Mouse (Mus musculus): Measurements from ENCODE around the gene Gm11992. TPM values are rescaled to one million over a fixed set of nuclear protein-coding genes. Genes with fewer than 3 reads are reported as not detected.
A peak's percentile ranks its signal among the peaks of the same experiment; 100 is the strongest.

Gene Gm11992
- polyA plus RNA-seq (2014; fragmentation: Nextera tagmentation; extraction: Ambion mirVana), result 0.13 and 0.27 TPM in 2 replicates

DNA sequence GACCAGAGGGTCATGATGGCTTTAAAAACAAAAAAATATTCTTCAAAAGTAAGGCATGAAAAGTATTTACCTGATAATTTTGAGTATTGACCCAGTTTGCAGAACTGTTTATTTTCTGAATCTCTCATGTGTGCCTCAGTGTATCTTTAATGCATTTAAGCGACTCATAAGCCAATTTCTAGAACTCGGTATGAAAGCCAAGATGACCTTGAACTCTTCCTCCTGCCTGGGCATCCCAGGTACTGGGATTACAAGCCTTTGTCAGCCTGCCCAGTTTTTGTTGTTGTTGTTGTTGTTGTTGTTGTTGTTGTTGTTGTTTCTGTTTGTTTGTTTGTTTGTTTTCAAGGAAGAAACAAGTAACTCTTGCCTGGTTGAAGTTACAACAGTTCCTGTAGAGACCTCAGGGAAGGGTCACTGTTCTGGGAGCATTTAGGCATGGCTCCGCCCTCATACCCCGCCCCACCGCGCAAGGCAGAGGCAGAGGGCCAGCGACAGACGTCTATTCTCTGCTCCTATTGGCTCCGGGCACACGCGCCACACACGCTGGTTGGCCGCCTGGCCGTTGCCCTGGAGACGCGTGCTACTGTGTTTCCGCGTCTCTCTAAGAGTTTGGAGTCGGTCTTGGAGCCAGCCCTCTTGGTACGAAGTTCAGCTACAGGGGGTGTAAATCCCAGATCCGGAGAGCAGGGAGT, at the start of gene Gm11992:
TSS of gene Gm11992 (plus strand) at position 584 of the 692 bp plus-strand sequence.
- Histone ChIP-seq H3K9ac (ENCODE audit: low read length) (no peak within 1 kb of the TSS), H3K4me2 (ENCODE audit: low read depth, severe bottlenecking) (peak within 1 kb of the TSS; percentile 88), H3K27ac (replicated peaks; ENCODE audit: low read depth, low read length) (no peak within 1 kb of the TSS), H3K9me3 (ENCODE audit: control insufficient read depth, low read length) (no peaks in the 10 kb centered on the region), H3K27me3 (ENCODE audit: control insufficient read depth, insufficient read depth, low read length) (peaks cover 12% of the 10 kb centered on the region; the same call in 1 of the 2 replicates), H3K36me3 (ENCODE audit: control insufficient read depth, insufficient read depth, low read length) (no peaks in the 10 kb centered on the region), H3K4me1 (ENCODE audit: control insufficient read depth, insufficient read depth, low read length) (no peaks in the 10 kb centered on the region), H3K4me3 (ENCODE audit: low read depth, low read length) (peak within 1 kb of the TSS; percentile 35)
- peak; percentile 90 for DNase-seq (ENCODE audit: low spot score)
- peak; percentile 100 for ATAC-seq (ENCODE audit: insufficient number of reproducible peaks, low FRiP score, low TSS enrichment, low read depth)
- WGBS, result 4% methylated on average over 21 of the region's 21 CpGs

DNA sequence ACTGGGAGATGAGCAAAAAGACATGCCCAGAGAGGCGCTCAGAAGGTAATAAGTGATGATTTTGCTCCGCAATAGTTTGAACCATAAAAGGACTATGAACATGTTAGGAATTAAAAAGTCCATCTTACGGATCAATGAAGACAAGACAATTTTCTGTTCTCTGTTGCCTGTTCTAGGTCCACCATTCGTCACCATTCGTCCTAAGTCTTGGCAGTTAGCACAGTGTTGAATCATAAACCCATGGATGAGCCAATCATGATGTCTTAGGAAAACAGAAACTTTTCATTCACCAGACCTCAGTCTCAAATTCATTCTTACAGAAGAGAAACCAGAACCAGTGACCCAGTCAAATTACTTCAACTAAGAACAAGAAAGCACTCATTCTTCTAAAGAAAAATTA, 39.6 kb upstream of the Gm11992 start:
- H3K4me1 ChIP-seq (ENCODE audit: control insufficient read depth, insufficient read depth, low read length), result peaks cover 4% of the 10 kb centered on the region; the same call in 1 of the 2 replicates
- H3K27me3 ChIP-seq (ENCODE audit: control insufficient read depth, insufficient read depth, low read length), result no peaks in the 10 kb centered on the region
- H3K27ac ChIP-seq (replicated peaks; ENCODE audit: low read depth, low read length), result no peak overlapping the region
- H3K36me3 ChIP-seq (ENCODE audit: control insufficient read depth, insufficient read depth, low read length), result peaks cover 16% of the 10 kb centered on the region
- H3K9ac ChIP-seq (ENCODE audit: low read length), result no peak overlapping the region
- no peaks in the 10 kb centered on the region for H3K9me3 ChIP-seq (ENCODE audit: control insufficient read depth, low read length)
- H3K4me3 ChIP-seq (ENCODE audit: low read depth, low read length), result no peak overlapping the region
- DNase-seq (ENCODE audit: low spot score), result no peak
- no peak for ATAC-seq (ENCODE audit: insufficient number of reproducible peaks, low FRiP score, low TSS enrichment, low read depth)
- 95% methylated on average over 5 of the region's 5 CpGs for WGBS
- no peak overlapping the region for H3K4me2 ChIP-seq (ENCODE audit: low read depth, severe bottlenecking)

DNA sequence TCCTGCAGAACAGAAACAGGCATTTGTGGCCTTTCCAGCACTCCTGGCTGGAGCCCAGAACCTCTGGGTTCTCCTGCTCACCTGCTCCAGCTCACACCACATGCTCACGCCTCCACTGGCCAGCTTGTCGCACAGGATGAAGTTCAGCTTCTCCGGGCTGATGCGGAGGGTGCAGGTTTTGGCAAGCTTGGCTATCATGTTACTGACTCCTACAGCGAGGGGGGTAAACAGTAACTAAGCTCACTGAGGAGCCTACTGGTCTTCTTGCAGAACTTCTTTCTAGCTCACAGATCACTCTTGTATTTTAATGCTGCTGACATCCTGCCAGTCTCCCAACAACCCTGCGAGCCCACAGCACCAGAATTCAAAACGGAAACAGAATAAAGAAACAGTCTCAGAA, 38.0 kb upstream of the Gm11992 start:
- Histone ChIP-seq H3K4me2 (ENCODE audit: low read depth, severe bottlenecking) (peak overlapping the region; percentile 45), H3K27ac (replicated peaks; ENCODE audit: low read depth, low read length) (peak overlapping the region; percentile 88), H3K36me3 (ENCODE audit: control insufficient read depth, insufficient read depth, low read length) (peaks cover 3% of the 10 kb centered on the region; the same call in 1 of the 2 replicates), H3K9me3 (ENCODE audit: control insufficient read depth, low read length) (no peaks in the 10 kb centered on the region), H3K9ac (ENCODE audit: low read length) (peak overlapping the region; percentile 94), H3K4me3 (ENCODE audit: low read depth, low read length) (peak overlapping the region; percentile 70), H3K27me3 (ENCODE audit: control insufficient read depth, insufficient read depth, low read length) (no peaks in the 10 kb centered on the region), H3K4me1 (ENCODE audit: control insufficient read depth, insufficient read depth, low read length) (peaks cover 4% of the 10 kb centered on the region; the same call in 1 of the 2 replicates)
- ATAC-seq (ENCODE audit: insufficient number of reproducible peaks, low FRiP score, low TSS enrichment, low read depth) (peak; percentile 59), DNase-seq (ENCODE audit: low spot score) (peak; percentile 68)
- 2% methylated on average over 7 of the region's 7 CpGs for WGBS

DNA sequence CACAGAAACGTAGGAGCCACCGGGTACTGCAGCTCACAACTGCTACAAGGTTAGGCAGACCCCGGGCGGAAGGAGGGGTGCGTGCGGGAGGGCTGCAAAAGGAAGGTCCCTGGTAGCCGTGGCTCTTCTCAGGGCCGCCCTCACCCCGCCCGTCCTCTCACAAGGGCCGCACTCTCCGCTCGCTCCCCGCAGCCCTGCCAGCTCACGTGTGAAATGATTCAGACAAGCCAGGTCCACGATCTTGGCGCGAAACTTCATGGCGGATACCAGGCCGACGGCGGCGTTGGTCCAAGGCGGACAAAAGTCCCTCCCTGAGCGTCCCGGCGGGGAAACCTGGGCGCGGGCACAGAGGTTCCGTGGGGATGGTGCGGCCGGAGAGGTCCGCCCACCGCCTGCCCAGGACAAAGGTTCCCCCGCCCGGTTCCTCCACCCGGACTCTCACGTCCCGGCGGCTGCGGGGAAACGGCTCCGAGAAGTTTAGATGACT, 37.5 kb upstream of the Gm11992 start, which contains the start of gene Hus1:
TSS of gene Hus1 (minus strand) at position 339 of the 487 bp plus-strand sequence.
- H3K27ac ChIP-seq (replicated peaks; ENCODE audit: low read depth, low read length), result peak within 1 kb of the TSS; percentile 88

DNA sequence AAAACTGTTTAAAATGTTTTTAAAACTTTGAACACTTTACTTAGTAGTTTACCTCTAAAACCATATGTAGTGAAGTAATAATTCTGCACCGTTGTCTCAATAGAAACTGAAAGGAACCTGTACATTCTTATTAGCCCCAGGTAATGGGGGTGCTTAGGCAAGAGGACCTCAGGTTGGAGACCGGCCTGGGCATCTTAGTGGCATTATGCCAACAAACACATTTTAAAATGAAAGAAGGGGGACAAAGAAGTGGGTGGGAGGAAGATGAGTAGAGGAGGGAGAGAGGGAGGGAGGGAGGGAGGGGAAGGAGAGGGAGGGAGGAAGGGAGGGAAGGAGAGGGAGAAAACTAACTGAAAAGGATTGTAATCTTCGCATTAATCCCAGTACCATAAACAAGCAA, 37.0 kb upstream of the Gm11992 start:
- 0 out of 2 replicates have a peak, but pooled peaks have one; percentile 28 for ATAC-seq (ENCODE audit: insufficient number of reproducible peaks, low FRiP score, low TSS enrichment, low read depth)
- peak overlapping the region; percentile 45 for H3K4me2 ChIP-seq (ENCODE audit: low read depth, severe bottlenecking)
- peaks cover 4% of the 10 kb centered on the region; the same call in 1 of the 2 replicates for H3K4me1 ChIP-seq (ENCODE audit: control insufficient read depth, insufficient read depth, low read length)
- H3K27me3 ChIP-seq (ENCODE audit: control insufficient read depth, insufficient read depth, low read length), result no peaks in the 10 kb centered on the region
- WGBS, result 6% methylated on average over 3 of the region's 3 CpGs
- H3K9ac ChIP-seq (ENCODE audit: low read length), result peak overlapping the region; percentile 94
- H3K36me3 ChIP-seq (ENCODE audit: control insufficient read depth, insufficient read depth, low read length), result no peaks in the 10 kb centered on the region
- no peak for DNase-seq (ENCODE audit: low spot score)
- H3K4me3 ChIP-seq (ENCODE audit: low read depth, low read length), result peak overlapping the region; percentile 70
- H3K27ac ChIP-seq (replicated peaks; ENCODE audit: low read depth, low read length), result peak overlapping the region; percentile 88
- H3K9me3 ChIP-seq (ENCODE audit: control insufficient read depth, low read length), result no peaks in the 10 kb centered on the region

More for the DNA sequence above, 37.5 kb upstream of the Gm11992 start, which contains the start of gene Hus1:
- H3K36me3 ChIP-seq (ENCODE audit: control insufficient read depth, insufficient read depth, low read length), result no peaks in the 10 kb centered on the region
- no peaks in the 10 kb centered on the region for H3K9me3 ChIP-seq (ENCODE audit: control insufficient read depth, low read length)
- H3K4me1 ChIP-seq (ENCODE audit: control insufficient read depth, insufficient read depth, low read length), result peaks cover 4% of the 10 kb centered on the region; the same call in 1 of the 2 replicates
- WGBS, result under 1% methylated on average over 43 of the region's 43 CpGs
- ATAC-seq (ENCODE audit: insufficient number of reproducible peaks, low FRiP score, low TSS enrichment, low read depth) (peak; percentile 93), DNase-seq (ENCODE audit: low spot score) (peak; percentile 92)
- H3K4me3 ChIP-seq (ENCODE audit: low read depth, low read length), result peak within 1 kb of the TSS; percentile 70
- peak within 1 kb of the TSS; percentile 45 for H3K4me2 ChIP-seq (ENCODE audit: low read depth, severe bottlenecking)
- peak within 1 kb of the TSS; percentile 94 for H3K9ac ChIP-seq (ENCODE audit: low read length)
- H3K27me3 ChIP-seq (ENCODE audit: control insufficient read depth, insufficient read depth, low read length), result no peaks in the 10 kb centered on the region

DNA sequence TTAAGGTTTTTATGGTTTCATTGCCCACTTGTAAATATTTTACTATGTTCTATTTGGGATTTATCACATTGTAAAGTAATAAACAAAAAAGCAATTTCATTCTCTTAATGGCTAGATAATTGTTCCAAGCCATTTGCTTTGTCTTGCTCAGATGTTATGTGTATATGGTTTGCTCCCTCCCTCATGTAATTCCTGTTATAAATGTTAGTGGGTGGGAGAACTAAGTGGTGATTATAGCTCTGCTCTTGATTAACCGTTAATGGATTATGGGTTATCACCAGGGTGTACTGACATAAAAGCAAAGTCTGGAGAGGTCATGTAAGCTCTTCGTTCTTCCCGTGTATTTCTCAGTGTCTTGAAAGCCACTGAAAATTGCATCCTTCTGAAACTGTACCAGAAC, 33.7 kb upstream of the Gm11992 start:
- no peak overlapping the region for H3K4me3 ChIP-seq (ENCODE audit: low read depth, low read length)
- DNase-seq (ENCODE audit: low spot score), result no peak
- no peak overlapping the region for H3K9ac ChIP-seq (ENCODE audit: low read length)
- no peaks in the 10 kb centered on the region for H3K9me3 ChIP-seq (ENCODE audit: control insufficient read depth, low read length)
- no peaks in the 10 kb centered on the region for H3K36me3 ChIP-seq (ENCODE audit: control insufficient read depth, insufficient read depth, low read length)
- peaks cover 2% of the 10 kb centered on the region; the same call in 1 of the 2 replicates for H3K4me1 ChIP-seq (ENCODE audit: control insufficient read depth, insufficient read depth, low read length)
- ATAC-seq (ENCODE audit: insufficient number of reproducible peaks, low FRiP score, low TSS enrichment, low read depth), result no peak
- no peak overlapping the region for H3K27ac ChIP-seq (replicated peaks; ENCODE audit: low read depth, low read length)
- 56% methylated on average over 3 of the region's 3 CpGs for WGBS
- no peak overlapping the region for H3K4me2 ChIP-seq (ENCODE audit: low read depth, severe bottlenecking)
- no peaks in the 10 kb centered on the region for H3K27me3 ChIP-seq (ENCODE audit: control insufficient read depth, insufficient read depth, low read length)

DNA sequence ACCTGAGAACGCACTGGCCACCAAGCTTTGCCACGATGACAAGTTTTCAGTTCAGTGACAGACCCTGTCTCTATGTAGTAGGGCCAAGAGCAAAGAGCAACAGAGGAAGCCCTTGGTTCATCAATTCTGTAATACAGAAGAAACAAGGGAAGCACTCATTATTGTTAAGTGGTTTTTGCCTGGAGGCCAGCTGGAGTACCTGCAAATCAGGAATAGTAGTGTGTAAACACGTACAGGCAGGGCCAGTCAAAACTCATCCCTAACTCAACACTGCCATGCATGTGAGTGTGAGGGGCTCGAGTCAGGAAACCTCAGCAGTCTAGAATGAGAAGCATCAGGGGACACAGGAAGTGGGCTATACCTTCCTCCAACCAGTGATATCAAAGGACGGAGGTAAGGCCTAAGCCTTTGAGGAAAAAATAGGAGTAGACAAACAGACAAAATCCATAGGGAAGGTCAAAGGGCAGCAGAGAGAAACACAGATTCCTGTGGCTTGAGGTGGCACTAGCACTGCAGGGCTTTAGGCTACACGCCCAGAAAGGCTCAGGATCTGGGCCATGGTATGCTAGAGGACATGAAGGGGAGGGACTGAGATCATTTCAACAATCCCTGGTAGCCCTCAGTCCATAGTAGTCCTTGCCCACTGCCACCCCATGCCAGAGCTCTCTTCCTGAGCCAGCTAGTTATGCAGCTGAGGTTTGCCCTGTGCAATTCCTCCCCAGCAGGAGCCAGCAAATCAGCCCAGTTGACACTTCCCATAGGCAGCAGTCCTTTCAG, 29.7 kb upstream of the Gm11992 start:
- no peaks in the 10 kb centered on the region for H3K36me3 ChIP-seq (ENCODE audit: control insufficient read depth, insufficient read depth, low read length)
- H3K27ac ChIP-seq (replicated peaks; ENCODE audit: low read depth, low read length), result no peak overlapping the region
- H3K4me3 ChIP-seq (ENCODE audit: low read depth, low read length), result no peak overlapping the region
- no peaks in the 10 kb centered on the region for H3K4me1 ChIP-seq (ENCODE audit: control insufficient read depth, insufficient read depth, low read length)
- ATAC-seq (ENCODE audit: insufficient number of reproducible peaks, low FRiP score, low TSS enrichment, low read depth) (no peak), DNase-seq (ENCODE audit: low spot score) (no peak)
- H3K9ac ChIP-seq (ENCODE audit: low read length), result no peak overlapping the region
- no peaks in the 10 kb centered on the region for H3K27me3 ChIP-seq (ENCODE audit: control insufficient read depth, insufficient read depth, low read length)
- H3K9me3 ChIP-seq (ENCODE audit: control insufficient read depth, low read length), result no peaks in the 10 kb centered on the region
- WGBS, result 73% methylated on average over 6 of the region's 6 CpGs
- H3K4me2 ChIP-seq (ENCODE audit: low read depth, severe bottlenecking), result no peak overlapping the region

DNA sequence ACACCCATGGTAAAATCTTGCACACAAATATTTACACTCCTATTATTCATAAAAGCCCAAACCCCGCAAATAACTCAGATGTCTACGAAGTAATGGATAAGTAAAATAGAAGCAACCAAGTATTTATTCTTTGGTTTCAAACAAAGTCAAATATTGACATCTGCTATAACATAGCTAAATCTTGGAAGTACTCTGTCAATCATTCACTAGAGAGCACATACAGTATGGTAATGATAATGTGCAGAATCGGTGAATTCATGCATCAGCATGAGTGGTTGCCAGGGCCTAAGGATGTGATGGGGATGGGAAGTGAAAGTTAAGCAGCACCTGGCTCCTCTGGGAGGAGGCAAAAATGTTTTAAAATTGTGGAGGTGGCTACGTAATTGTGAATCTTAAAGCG, 28.2 kb upstream of the Gm11992 start:
- ATAC-seq (ENCODE audit: insufficient number of reproducible peaks, low FRiP score, low TSS enrichment, low read depth) (no peak), DNase-seq (ENCODE audit: low spot score) (no peak)

More for the DNA sequence above, 28.2 kb upstream of the Gm11992 start:
- Histone ChIP-seq H3K27me3 (ENCODE audit: control insufficient read depth, insufficient read depth, low read length) (no peaks in the 10 kb centered on the region), H3K9ac (ENCODE audit: low read length) (no peak overlapping the region), H3K27ac (replicated peaks; ENCODE audit: low read depth, low read length) (no peak overlapping the region), H3K4me2 (ENCODE audit: low read depth, severe bottlenecking) (no peak overlapping the region), H3K36me3 (ENCODE audit: control insufficient read depth, insufficient read depth, low read length) (no peaks in the 10 kb centered on the region), H3K4me1 (ENCODE audit: control insufficient read depth, insufficient read depth, low read length) (no peaks in the 10 kb centered on the region), H3K4me3 (ENCODE audit: low read depth, low read length) (no peak overlapping the region), H3K9me3 (ENCODE audit: control insufficient read depth, low read length) (no peaks in the 10 kb centered on the region)
- 93% methylated on average over 5 of the region's 5 CpGs for WGBS

All from limb, embryonic 11.5 days (tissue).